Mouse (Mus musculus) C2C12 (cell line): ENCODE measurements around the gene Dhcr24.

ENCODE experiments used
- CTCF ChIP-seq: IDR thresholded peaks from one replicate; pipeline ENCODE4 v1.5.1; 2011; ENCODE audit not compliant: control insufficient read depth, insufficient read depth, insufficient read length
- MYOD1 ChIP-seq: IDR thresholded peaks from one replicate; pipeline ENCODE4 v1.6.1; 2011; ENCODE audit warnings: low read depth; ENCODE audit not compliant: control insufficient read depth, insufficient read length

DNA sequence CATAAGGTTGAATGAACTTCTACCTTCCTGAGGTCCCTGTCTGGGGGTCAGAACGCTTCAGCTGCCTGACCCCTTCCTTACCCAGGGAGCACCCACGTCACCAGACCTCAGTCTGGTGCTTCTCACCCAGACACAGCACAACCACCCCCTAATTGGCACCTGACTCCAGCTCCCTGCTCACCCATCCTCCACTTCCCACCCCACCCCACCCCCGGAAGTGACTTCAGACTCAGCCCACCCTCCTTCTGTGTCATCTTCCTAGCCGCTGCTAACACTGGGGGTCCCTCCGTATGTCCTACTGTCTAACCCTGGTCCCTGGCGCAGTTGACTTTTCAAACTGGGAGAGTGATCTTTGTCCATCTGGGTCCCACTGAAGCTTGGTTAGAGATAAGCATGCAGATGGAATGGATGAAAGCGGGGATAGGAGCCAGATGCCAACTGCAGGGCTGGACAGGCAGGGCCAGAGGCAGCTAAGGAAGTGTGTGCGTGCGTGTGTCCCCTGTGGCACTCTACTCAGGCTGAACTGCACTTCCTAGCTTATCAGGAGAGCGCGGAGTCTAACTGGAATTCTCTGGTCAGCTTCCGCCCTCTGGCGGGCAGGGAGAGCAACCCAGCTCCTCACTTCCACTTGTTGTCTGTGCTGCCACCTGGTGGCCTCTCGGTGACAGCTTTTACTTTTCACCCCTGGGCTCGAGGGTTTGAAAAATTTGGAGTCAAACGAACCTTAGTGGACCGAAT is 31.3 kb upstream of the Dhcr24 start:
- TF ChIP-seq CTCF (peak; percentile 98), MYOD1 (no peak)
